Mouse (Mus musculus) cerebellum, postnatal 36 days (tissue): ENCODE results near the gene Nisch.

Source experiments
- DNase-seq, 2 experiments: peaks; one replicate each; pipeline ENCODE4 v3.0.0; 2021 to 2022; ENCODE audit warnings: mixed read lengths in 2 of 2

Gene Nisch

GRCm38 (mm10) chr14:31215157-31216002 is 1.4 kb downstream of the Nisch start:
- DNase-seq = peak; percentile 76 to 87

GRCm38 (mm10) chr14:31214684-31215083 is 2.1 kb downstream of the Nisch start:
- no peak for DNase-seq

- no peak for DNase-seq
Measured at GRCm38 (mm10) chr14:31213868-31214267, 2.9 kb downstream of the Nisch start.

DNA sequence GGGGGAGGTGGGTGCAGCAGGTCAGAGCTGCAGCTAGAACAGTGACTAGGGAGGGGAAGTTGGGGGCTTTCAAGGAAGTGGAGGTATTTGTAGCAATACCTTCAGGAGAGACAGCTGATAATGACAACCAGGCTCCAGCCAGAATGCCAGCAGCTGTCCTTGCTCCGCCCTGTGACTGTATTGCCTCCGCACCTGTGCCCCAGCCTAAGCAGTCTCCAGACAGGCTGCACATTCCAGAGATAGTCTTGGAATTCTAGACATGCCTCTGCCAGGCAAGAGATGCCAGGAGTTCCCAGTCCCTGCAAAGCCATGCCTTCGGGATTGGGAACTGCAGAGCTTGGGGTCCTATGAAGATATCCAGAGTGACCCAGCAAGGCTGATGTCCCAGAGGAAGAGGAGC is 4.2 kb downstream of the Nisch start:
- no peak for DNase-seq

DNA sequence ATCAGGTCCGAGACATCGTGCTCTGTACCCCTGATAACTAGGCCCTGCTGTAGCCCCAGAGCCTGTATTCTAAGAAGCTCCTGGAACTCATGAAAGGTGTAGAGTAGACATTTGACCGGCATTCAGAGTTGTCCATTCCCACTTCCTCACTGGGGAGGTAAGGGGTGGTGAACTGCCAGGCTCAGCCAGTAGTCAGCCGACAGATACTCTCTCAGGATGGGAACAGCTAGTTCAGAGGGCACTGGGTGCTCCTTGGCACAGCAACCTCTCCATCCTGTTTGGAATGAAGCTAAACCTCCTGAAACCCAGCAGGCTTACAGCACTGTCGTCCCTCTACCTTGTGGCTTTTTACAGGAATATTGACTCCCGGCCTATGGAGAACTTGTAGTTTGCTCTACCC is 4.9 kb downstream of the Nisch start:
- no peak for DNase-seq

DNA sequence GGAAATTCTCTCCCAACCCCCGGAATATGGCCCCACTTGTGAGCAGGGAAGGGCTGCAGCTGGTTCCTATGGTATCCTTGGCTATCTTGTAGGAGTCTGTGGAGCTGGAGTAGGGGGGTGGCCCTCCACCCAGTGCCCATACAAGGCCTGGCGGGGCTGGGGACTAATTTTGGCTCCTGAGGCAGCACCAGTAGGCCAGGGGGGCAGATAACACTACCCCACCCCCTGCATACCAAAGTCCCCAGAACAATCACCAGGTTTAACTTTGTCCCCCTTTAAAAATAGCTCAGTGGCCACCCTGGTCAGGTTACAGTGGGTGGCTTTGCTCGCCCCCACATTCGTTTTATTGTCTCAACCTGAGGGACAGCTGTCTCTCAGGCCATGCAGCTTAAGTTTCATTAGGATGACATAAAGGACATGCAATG is 7.6 kb downstream of the Nisch start:
- no peak for DNase-seq

DNA sequence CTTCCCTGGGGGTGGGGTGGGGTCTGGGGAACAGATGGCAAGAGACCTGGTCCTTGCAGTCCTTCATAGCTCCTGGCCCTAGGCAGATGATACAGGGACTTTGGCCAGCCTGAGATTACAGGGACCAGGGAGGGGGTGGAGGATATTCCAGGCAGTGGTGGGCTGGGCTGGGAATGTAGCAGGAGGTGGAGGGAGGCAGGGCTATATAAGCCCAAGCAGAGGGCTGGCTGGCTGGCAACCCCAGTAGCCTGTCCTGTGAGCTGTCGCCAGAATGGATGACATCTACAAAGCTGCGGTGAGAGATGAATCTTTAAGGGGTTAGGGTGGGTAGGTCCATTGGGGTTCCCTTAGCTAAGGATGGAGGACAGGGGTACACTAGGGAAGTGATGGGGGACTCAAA is 8.7 kb downstream of the Nisch start, which contains the start of gene Tnnc1:
Tnnc1 (plus strand) TSS at position 229 of the 400 bp plus-strand sequence.
- no peak for DNase-seq

DNA sequence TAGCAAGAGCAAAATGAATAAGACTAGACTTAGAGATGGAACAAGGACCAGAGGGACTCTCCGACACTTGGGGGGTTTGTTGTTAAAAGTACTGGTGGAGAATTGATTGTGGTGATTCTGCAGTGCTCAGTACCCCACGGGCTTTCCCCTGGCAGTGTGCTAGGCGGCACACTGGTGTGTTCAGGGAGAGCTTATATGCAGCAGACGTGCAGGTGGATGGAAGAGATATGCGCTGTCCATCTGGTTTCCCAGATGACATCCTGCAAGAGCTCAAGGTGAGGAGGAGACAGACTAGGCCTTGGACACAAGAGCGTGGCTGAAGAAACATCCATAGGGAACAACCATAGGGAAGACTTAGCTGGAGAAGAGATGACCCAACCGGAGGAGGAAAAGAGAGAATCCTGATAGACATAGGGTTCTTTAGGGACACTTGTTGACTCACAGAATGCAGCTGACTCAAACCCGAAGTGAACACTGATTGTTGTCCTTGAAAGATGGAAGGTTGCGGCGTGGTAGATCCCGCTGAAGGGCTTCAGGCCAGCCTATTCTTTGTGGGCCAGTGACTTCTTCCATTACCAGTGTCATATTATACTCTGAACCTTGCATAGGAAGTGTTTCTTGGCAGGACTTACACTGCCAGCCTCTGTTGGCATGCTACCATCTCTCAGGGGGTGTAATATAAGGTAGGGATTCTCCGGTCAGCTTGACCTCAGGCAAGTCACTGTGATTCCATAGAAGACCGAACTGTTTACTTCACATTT is 9.5 kb downstream of the Nisch start:
- DNase-seq = peak in 1 of 2 experiments; percentile 36

DNA sequence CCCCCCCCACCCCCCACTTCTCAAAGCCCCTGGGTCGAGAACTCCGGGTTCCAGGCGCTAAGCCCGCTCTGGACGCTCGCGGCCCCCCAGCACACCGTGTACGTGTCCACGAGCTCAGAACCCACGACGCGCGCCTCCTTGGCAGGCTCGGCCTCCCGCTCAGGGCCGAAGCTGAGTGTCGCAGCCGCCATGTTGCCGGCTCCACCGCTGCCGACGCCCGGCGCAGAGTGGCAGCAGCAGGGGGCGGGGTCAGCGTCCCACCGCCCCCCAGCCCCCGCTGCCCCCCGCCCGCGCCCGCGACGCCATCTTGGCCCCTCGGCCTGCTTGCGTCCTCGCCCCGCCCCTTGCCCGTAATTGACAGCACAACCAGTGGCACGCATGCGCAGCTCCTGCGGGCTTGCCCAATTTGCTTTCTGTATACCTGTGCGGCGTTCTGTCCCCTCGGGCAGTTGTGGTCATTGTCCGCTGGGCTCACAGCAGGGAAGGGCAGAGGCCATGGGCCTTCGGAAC is 10.2 kb downstream of the Nisch start:
- peak; percentile 97 to 98 for DNase-seq

GRCm38 (mm10) chr14:31205562-31206467 is 10.9 kb downstream of the Nisch start:
- peak; percentile 53 to 57 for DNase-seq

GRCm38 (mm10) chr14:31205244-31205561 is 11.5 kb downstream of the Nisch start:
- peak in 1 of 2 experiments; percentile 45 for DNase-seq

DNA sequence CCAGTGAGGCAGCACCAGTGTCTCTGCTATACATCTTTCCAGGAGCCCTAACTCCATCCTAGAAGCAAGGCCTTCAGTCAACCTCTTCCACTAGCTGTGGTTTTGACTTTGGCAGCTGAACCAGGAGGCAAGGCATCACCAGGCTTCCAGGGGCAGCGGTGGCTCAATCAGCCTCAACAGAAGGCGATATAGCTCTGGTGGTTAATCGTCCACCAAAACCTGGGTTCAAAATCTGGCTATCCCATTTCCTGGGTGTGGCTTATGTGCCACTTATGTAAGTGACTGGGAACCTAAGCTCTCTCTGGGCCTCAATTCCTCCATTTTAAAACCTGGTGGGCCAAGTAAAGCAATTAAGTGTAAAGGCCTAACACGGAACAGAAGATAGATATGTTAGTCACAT is 11.9 kb downstream of the Nisch start:
- no peak for DNase-seq

DNA sequence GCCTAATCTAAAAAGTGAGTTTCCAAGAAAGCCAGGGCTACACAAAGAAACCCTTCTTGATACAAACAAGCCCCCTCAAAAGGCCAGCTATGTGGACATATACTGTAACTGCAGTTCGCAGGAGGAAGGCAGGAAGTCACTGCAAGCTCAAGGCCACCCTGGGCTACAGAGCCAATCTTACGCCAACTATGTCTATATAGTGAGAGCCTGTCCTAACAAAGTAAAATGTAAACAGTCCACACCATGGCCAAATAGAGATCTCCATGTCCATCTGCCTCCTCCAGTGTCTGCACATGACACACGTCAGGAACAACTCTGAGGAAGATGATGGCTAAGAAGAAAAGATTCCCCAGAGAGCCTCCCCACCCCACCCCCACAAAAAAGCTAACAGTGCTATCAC is 16.7 kb downstream of the Nisch start:
- no peak for DNase-seq

DNA sequence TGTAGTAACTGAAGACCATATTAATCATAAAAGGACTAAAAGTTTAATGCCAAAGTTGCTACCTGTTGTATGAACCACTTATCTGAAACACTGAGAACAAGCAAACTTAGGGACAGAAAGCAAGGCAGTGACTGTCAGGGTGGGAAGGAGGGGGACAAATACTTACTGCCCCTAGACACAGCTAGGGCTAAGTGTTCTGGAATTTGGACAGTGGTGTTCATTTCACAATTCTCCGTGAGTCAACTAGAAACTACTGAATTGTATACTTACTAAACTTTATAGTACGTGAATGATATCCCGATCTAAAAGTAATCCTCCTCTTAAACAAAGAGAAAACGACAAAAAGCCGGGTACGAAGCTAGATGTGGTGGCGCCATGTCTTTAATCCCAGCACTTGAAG is 17.1 kb downstream of the Nisch start:
- DNase-seq = no peak

GRCm38 (mm10) chr14:31197547-31198516 is 18.9 kb downstream of the Nisch start:
- peak in 1 of 2 experiments; percentile 39 for DNase-seq

GRCm38 (mm10) chr14:31195968-31196367 is 20.8 kb downstream of the Nisch start:
- peak; percentile 57 to 63 for DNase-seq

DNA sequence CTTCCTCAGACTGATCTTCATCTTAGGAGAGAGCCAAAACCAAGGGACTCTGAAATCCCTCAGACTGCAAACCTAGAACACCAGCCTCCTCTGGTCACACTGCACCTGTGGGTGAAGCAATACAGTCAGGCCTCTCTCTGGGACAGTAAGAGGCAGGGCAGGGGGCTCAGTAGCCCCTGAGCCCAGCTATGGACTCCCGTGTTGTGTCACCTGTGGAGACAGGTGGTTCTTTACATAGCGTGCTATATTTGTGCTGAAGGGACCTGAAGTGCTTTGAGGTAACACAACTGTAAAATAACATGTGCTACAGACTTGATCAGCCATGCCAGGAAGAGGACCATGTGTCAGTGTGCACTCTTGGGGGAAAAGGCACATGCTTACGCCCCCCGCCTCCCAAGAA is 21.2 kb downstream of the Nisch start:
- DNase-seq = no peak

DNA sequence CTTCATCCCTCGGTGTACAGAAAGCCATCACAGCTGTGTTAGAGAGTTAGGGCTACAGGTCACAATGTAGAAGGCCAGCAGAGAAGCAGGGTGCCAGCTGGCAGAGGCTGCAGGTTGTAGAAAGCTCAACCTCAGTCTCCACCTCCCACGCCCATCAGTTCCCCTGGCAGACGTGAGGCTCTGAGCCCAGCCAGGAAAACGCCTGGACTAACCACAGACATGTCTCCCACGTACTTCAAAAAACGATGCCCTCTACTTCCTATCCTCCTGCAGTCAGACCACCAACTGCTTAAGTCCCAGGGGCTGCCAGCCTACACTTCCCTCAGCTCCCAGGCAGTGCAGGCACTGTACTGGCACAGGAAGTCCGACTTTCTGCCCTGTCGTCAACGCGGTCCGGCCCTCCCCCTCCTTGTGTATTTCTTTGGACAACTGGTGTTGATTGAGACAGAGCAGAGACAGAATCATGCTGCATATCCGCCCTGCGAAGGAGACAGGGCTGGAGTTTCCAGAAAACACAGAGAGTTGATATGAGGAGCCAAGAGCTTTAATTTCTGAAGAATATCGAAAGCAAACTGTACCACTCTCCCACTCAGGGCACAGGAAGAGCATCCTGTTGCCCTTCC is 21.7 kb downstream of the Nisch start:
- peak; percentile 60 to 72 for DNase-seq

GRCm38 (mm10) chr14:31194441-31194840 is 22.3 kb downstream of the Nisch start:
- DNase-seq = no peak

GRCm38 (mm10) chr14:31193791-31194190 is 23.0 kb downstream of the Nisch start:
- DNase-seq = no peak

- DNase-seq = peak in 1 of 2 experiments; percentile 40
Measured at GRCm38 (mm10) chr14:31191936-31192335, 24.8 kb downstream of the Nisch start.
